Comparison of ENCODE assay signal across 9 mouse cellular contexts in genomic region chr5:114570791-114571450, GRCm38 (mm10). TPM values are rescaled to one million over a fixed set of nuclear protein-coding genes. Genes with fewer than 3 reads are reported as not detected.
A peak's percentile ranks its signal among the peaks of the same experiment; 100 is the strongest.
DNase-seq lines count a peak whose midpoint lies in the region; ATAC-seq and TF ChIP-seq lines count a peak whose summit lies in the region.
"Had no signal": no experiment of that assay in that cellular context is flagged by ENCODE, and none has a peak within 500 bp of the region (broad histone marks: within the 10 kb centered on the region; RNA-seq: fewer than 3 reads in every experiment).

No protein-coding gene starts in this region.

- H3K4me1 ChIP-seq in lung, embryonic 16.5 days (replicated peaks; ENCODE audit: control insufficient read depth, insufficient read depth, low read length): peaks cover 56% of the 10 kb centered on the region
- H3K4me1 ChIP-seq in liver, embryonic 16.5 days (ENCODE audit: control insufficient read depth, low read depth, low read length): peaks cover 20% of the 10 kb centered on the region
- H3K4me1 ChIP-seq in stomach, postnatal 0 days (replicated peaks; ENCODE audit: control insufficient read depth, insufficient read depth): peaks cover 6% of the 10 kb centered on the region

- 8% methylated on average over 14 of the region's 14 CpGs for WGBS in lung, embryonic 16.5 days
- WGBS in liver, embryonic 16.5 days (ENCODE audit: insufficient replicate concordance): 8% methylated on average over 14 of the region's 14 CpGs
- 12% methylated on average over 14 of the region's 14 CpGs for WGBS in stomach, postnatal 0 days

- peak; percentile 37 for DNase-seq in cerebellum, adult 11 months
- DNase-seq in cerebellum, adult 18-20 months: no peak
- DNase-seq in lung, postnatal 14 days: no peak
- peak; percentile 49 for DNase-seq in stomach, postnatal 0 days (ENCODE audit: low spot score)
- DNase-seq: adrenal gland, adult 8-10 months had no signal

- H3K9ac ChIP-seq in lung, embryonic 16.5 days (ENCODE audit: low read length): peak overlapping the region; percentile 20
- no peak overlapping the region for H3K9ac ChIP-seq in liver, embryonic 16.5 days (ENCODE audit: low read depth, low read length)
- peak overlapping the region; percentile 27 for H3K9ac ChIP-seq in stomach, postnatal 0 days (ENCODE audit: low read length)

- peaks cover 15% of the 10 kb centered on the region for H3K27me3 ChIP-seq in lung, embryonic 16.5 days (ENCODE audit: control insufficient read depth, insufficient read depth, low read depth, low read length)
- peaks cover 69% of the 10 kb centered on the region for H3K27me3 ChIP-seq in liver, embryonic 16.5 days (ENCODE audit: control insufficient read depth, insufficient read depth, low read depth, low read length)
- H3K27me3 ChIP-seq in stomach, postnatal 0 days (ENCODE audit: control insufficient read depth, insufficient read depth, low read length): no peaks in the 10 kb centered on the region

- no peaks in the 10 kb centered on the region for H3K9me3 ChIP-seq in lung, embryonic 16.5 days (ENCODE audit: control insufficient read depth, low read length)
- H3K9me3 ChIP-seq in liver, embryonic 16.5 days (replicated peaks; ENCODE audit: control insufficient read depth, low read length): no peaks in the 10 kb centered on the region
- no peaks in the 10 kb centered on the region for H3K9me3 ChIP-seq in stomach, postnatal 0 days (ENCODE audit: control insufficient read depth, low read length)

- H3K36me3 ChIP-seq in lung, embryonic 16.5 days (ENCODE audit: control insufficient read depth, insufficient read depth, low read length): no peaks in the 10 kb centered on the region
- no peaks in the 10 kb centered on the region for H3K36me3 ChIP-seq in liver, embryonic 16.5 days (ENCODE audit: control insufficient read depth, insufficient read depth)
- H3K36me3 ChIP-seq in stomach, postnatal 0 days (ENCODE audit: control insufficient read depth, insufficient read depth, low read length): no peaks in the 10 kb centered on the region

- H3K4me2 ChIP-seq in lung, embryonic 16.5 days (ENCODE audit: low read depth, low read length): peak overlapping the region; percentile 55
- peak overlapping the region; percentile 30 for H3K4me2 ChIP-seq in liver, embryonic 16.5 days (ENCODE audit: low read depth, low read length)
- peak overlapping the region; percentile 54 for H3K4me2 ChIP-seq in stomach, postnatal 0 days (replicated peaks; ENCODE audit: low read depth)

- no peak for TF ChIP-seq EP300 in stomach, postnatal 0 days (optimal IDR thresholded peaks at IDR 0.05)

- H3K4me3 ChIP-seq in lung, embryonic 16.5 days (ENCODE audit: low read length): peak overlapping the region; percentile 40
- H3K4me3 ChIP-seq in liver, embryonic 16.5 days (ENCODE audit: low read depth, low read length): peak overlapping the region; percentile 9; the same call in 1 of the 2 replicates
- H3K4me3 ChIP-seq in stomach, postnatal 0 days (ENCODE audit: low read depth, low read length): peak overlapping the region; percentile 27

- no peak overlapping the region for H3K27ac ChIP-seq in lung, embryonic 16.5 days (ENCODE audit: low read length)
- H3K27ac ChIP-seq in liver, embryonic 16.5 days (ENCODE audit: low read length): no peak overlapping the region
- H3K27ac ChIP-seq in stomach, postnatal 0 days (replicated peaks): no peak overlapping the region

- no peak for ATAC-seq in lung, embryonic 16.5 days (ENCODE audit: low read depth)
- ATAC-seq in liver, embryonic 16.5 days (ENCODE audit: low read depth): no peak
- ATAC-seq in stomach, postnatal 0 days (ENCODE audit: low FRiP score, low TSS enrichment): no peak
- no peak for ATAC-seq in monocyte, adult 5-6 weeks (replicated peaks; ENCODE audit: insufficient number of reproducible peaks, low FRiP score, low TSS enrichment, poor library complexity, severe bottlenecking)
- ATAC-seq in erythroid progenitor cell, adult 5-6 weeks (replicated peaks; ENCODE audit: low FRiP score, poor library complexity, severe bottlenecking): no peak

- TF ChIP-seq CTCF in stomach, postnatal 0 days (IDR thresholded peaks at IDR 0.05; ENCODE audit: low read depth): no peak

RNA-seq across cellular contexts. Expression of gene Fam222a, which starts 3.1 kb away (rescaled TPM):
- 2.2 and 2.3 TPM in 2 replicates for polyA plus RNA-seq in lung, embryonic 16.5 days (2015; fragmentation: Nextera tagmentation; extraction: Ambion mirVana)
- 0.46 and 0.67 TPM in 2 replicates for polyA plus RNA-seq in liver, embryonic 16.5 days (2015; fragmentation: Nextera tagmentation; extraction: Ambion mirVana)
- polyA plus RNA-seq in stomach, postnatal 0 days (2015; fragmentation: Nextera tagmentation; extraction: Ambion mirVana): 0.79 and 0.98 TPM in 2 replicates
- 0.75 TPM in 1 of 3 replicates, not detected in the others for total RNA-seq in monocyte, adult 5-6 weeks (2017)
- total RNA-seq in erythroid progenitor cell, adult 5-6 weeks (2015; ENCODE audit: low replicate concordance): 2.9 TPM in 1 of 2 replicates, not detected in the other
- total RNA-seq in erythroid progenitor cell, adult 5-6 weeks (2017; ENCODE audit: low replicate concordance): 0.39 TPM in 1 of 2 replicates, not detected in the other

Comparison
In these comparisons a context has a peak if more than half of its experiments do, and no peak if none do; other contexts are left out.
1. DNase-seq: peak in cerebellum, adult 11 months (single experiment) and stomach, postnatal 0 days (single experiment); none in cerebellum, adult 18-20 months (0 of 2) and lung, postnatal 14 days (single experiment).
2. Peak in every context shown above with its lines, with median percentiles within 50 percentile points of each other: H3K4me2 ChIP-seq and H3K4me3 ChIP-seq.